Mouse (Mus musculus) liver, adult 2 months (tissue): ENCODE data around the gene Inhbb. TPM values are rescaled to one million over a fixed set of nuclear protein-coding genes. Genes with fewer than 3 reads are reported as not detected.

Experiments used
- DNase-seq: peaks from one replicate; pipeline ENCODE4 v3.0.0-alpha.2; 2011; ENCODE audit warnings: low read depth, low spot score; ENCODE audit errors: extremely low read depth
- H3K27ac ChIP-seq: fragments of 200-500 bp; replicated peaks from 2 replicates; pipeline ENCODE4 v1.5.1; 2012; ENCODE audit warnings: low read depth, mild to moderate bottlenecking, control low read depth, inconsistent platforms, low read length; ENCODE audit not compliant: insufficient read depth
- H3K27me3 ChIP-seq: fragments of 200-500 bp; 2 replicates; pipeline ENCODE4 v1.6.1; 2012; ENCODE audit warnings: mild to moderate bottlenecking, moderate library complexity, low read length, inconsistent platforms; ENCODE audit not compliant: control insufficient read depth, insufficient read depth
- H3K36me3 ChIP-seq: fragments of 200-500 bp; 2 replicates; pipeline ENCODE4 v1.6.1; 2012; ENCODE audit warnings: low read length, inconsistent platforms; ENCODE audit not compliant: control insufficient read depth, insufficient read depth
- H3K4me1 ChIP-seq: fragments of 200-500 bp; 2 replicates; pipeline ENCODE4 v1.6.1; 2011; ENCODE audit warnings: low read length; ENCODE audit not compliant: control insufficient read depth, insufficient read depth
- H3K4me3 ChIP-seq: fragments of 200-500 bp; 2 replicates; pipeline ENCODE4 v1.5.1; 2011; ENCODE audit warnings: low read depth, mild to moderate bottlenecking, control low read depth, low read length, moderate library complexity; ENCODE audit not compliant: insufficient read depth
- H3K79me2 ChIP-seq: fragments of 200-500 bp; 2 replicates; pipeline ENCODE4 v1.6.1; 2012; ENCODE audit warnings: inconsistent platforms, mild to moderate bottlenecking, low read length, moderate library complexity; ENCODE audit not compliant: control insufficient read depth, insufficient read depth
- H3K9ac ChIP-seq: fragments of 200-500 bp; 2 replicates; pipeline ENCODE4 v1.6.1; 2012; ENCODE audit warnings: low read depth, mild to moderate bottlenecking, control low read depth, inconsistent platforms, low read length
- CTCF ChIP-seq: fragments of 200-500 bp; IDR thresholded peaks from 2 replicates; pipeline ENCODE4 v1.5.1; 2011; ENCODE audit warnings: low read depth, low read length, control low read depth
- POLR2A ChIP-seq: fragments of 200-500 bp; IDR thresholded peaks from 2 replicates; pipeline ENCODE4 v1.6.1; 2011; ENCODE audit warnings: low read length, control low read depth; ENCODE audit not compliant: insufficient read depth; ENCODE audit errors: extremely low read depth
- WGBS: fragments of 180-500 bp; shearing (Covaris S2); methylation state at CpG from one replicate; pipeline ENCODE4 v1.1.7; 2018; 5-methylcytosine and 5-hydroxymethylcytosine counted together
- polyA plus RNA-seq: library from polyadenylated mRNA; depleted of rRNA; stranded (reverse); fragments of >200 nt; gene quantifications from 2 replicates; pipeline ENCODE4 v1.2.3, GENCODE M21; 2012; rRNA removed
- total RNA-seq: library from RNA; depleted of rRNA; stranded (reverse); fragments of >200 nt; gene quantifications from 2 replicates; pipeline ENCODE4 v1.2.3, GENCODE M21; 2014; rRNA removed

Gene Inhbb
- total RNA-seq (0.37 and 1.0 TPM in 2 replicates), polyA plus RNA-seq (0.36 and 0.42 TPM in 2 replicates)

DNA sequence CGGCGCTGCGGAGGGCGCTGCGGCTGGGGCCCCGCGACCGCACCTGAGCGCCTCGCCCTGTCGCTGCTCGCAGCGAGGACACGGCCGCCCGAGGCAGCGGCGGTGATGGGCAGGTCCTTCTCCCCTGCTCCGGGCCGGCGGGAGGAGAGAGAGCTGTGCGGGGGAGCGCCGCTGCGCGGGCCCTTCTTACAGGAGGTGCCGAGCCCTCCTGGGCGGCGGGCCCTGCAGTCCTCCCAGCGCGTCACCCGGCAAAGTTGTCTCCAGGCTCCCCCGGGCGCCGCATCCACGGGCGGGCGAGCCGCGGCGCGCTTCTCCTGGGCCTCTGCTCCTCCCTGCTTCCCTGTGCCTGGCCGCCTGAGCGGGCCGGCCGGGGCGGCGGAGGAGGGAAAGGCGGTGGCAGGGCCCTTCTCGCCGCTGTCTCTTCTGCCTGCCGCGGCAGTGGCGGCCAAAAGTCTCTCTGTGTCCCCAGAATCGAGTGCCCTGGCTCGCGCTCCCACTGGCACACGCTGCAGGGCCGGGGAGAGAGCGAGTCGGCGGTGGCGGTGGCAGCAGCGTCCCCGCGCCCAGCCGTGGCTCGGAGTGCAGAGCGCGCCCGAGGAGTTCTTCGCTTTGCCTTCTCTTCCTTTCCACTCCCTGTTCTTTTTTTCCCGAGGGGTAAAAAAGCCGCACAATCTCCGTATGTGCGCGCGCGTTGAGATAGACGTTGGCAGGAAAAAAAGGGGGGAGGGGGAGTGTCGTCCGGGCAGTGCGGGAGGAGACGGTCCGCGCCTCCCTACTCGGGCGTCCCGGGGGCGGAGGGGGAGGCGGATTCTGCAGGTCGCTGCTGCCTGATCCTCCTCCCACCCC, at the start of gene Inhbb:
TSS of gene Inhbb (minus strand) at position 673 of the 846 bp plus-strand sequence.
- Histone ChIP-seq H3K27me3 (peaks cover 23% of the 10 kb centered on the region), H3K79me2 (no peaks in the 10 kb centered on the region), H3K27ac (no peak within 1 kb of the TSS), H3K9ac (peak within 1 kb of the TSS; percentile 76), H3K4me1 (no peaks in the 10 kb centered on the region), H3K4me3 (peak within 1 kb of the TSS; percentile 81), H3K36me3 (no peaks in the 10 kb centered on the region)
- no peak for TF ChIP-seq CTCF
- TF ChIP-seq POLR2A, result no peak
- DNase-seq, result no peak
- under 1% methylated on average over 78 of the region's 92 CpGs for WGBS

- 57% methylated on average over 2 of the region's 2 CpGs for WGBS
- DNase-seq, result peak; percentile 31
Observed at GRCm38 (mm10) chr1:119463386-119463785, 41.3 kb upstream of the Inhbb start.

DNA sequence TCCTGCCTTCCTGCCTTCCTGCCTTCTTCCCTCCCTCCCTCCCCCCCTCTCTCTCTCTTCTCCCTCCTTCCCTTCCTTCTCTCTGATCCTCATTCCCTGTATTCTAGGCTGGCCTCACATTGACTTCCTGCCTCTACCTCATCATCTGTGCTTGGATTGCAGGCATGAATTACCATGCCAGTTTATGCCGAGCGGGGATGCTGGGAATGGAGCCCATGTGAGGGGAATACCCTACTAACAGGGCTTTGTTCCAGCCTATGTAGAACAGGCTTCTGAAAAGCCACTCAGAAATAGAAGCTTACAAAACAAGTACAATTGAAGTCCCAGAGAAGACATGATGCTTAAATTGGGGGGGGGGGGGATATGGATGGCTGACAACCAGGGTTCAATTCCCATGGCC, 38.0 kb upstream of the Inhbb start:
- no peak for DNase-seq
- Histone ChIP-seq H3K4me3 (no peak overlapping the region), H3K4me1 (no peaks in the 10 kb centered on the region), H3K79me2 (no peaks in the 10 kb centered on the region), H3K36me3 (no peaks in the 10 kb centered on the region), H3K9ac (no peak overlapping the region), H3K27me3 (0 out of 2 replicates have a peak, but pooled peaks cover 2% of the 10 kb centered on the region), H3K27ac (no peak overlapping the region)
- TF ChIP-seq POLR2A (no peak), CTCF (no peak)
- WGBS, result 76% methylated on average over 2 of the region's 2 CpGs

More at GRCm38 (mm10) chr1:119463386-119463785, 41.3 kb upstream of the Inhbb start:
- Histone ChIP-seq H3K27me3 (no peaks in the 10 kb centered on the region), H3K4me3 (no peak overlapping the region), H3K79me2 (no peaks in the 10 kb centered on the region), H3K27ac (no peak overlapping the region), H3K36me3 (no peaks in the 10 kb centered on the region), H3K4me1 (no peaks in the 10 kb centered on the region), H3K9ac (no peak overlapping the region)
- peak; percentile 42; the same call in 1 of the 2 replicates for TF ChIP-seq CTCF
- TF ChIP-seq POLR2A, result no peak

DNA sequence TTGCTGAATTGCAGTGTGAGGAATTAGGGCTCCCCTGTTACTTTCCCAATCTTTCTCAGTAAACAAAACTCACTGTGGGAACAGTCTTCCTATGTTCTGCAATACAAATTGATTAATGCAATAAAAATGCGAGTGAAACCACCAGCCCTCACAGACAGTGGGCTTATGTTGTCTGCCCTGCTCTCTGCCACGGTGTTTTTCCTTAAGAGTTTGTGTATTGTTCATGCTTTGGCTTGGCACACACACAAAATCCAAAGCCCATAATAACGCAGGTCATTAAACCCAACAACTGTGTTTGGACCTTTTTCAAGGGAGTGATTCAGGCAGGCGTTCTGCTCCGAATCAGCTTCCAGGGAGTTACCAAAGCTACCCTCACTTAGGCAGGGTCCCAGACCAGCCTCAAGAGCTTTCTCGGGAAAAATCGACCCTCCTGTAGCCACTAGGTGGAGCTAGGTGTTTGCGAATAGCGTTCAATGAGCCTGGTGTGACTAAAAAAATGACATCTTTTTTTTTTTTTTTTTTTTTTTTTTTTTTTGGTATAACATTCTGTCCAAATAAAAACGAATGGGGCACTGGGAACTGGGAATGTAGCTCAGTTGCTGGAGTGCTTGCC, 36.1 kb upstream of the Inhbb start:
- Histone ChIP-seq H3K36me3 (no peaks in the 10 kb centered on the region), H3K79me2 (no peaks in the 10 kb centered on the region), H3K9ac (no peak overlapping the region), H3K27ac (no peak overlapping the region), H3K4me1 (no peaks in the 10 kb centered on the region), H3K27me3 (0 out of 2 replicates have a peak, but pooled peaks cover 2% of the 10 kb centered on the region), H3K4me3 (no peak overlapping the region)
- 8% methylated on average over 10 of the region's 10 CpGs for WGBS
- DNase-seq, result peak; percentile 30
- TF ChIP-seq CTCF, result peak; percentile 64
- no peak for TF ChIP-seq POLR2A

DNA sequence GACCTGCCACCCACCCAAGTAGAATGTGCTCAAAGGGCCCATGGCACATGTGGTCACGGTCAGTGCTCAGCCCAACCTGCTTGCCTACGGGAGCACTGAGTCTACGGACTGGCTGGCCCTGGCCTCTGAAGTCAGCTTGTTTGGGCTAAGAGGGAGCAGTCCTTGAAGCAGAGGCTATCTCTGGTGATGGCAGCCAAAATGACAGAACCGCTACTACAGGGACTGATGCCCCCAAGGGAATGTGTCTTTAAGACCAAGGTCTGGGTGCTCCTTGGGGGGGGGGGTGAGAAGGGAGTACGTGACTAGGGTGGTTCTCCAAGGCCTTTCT, 35.4 kb upstream of the Inhbb start:
- no peak for DNase-seq
- H3K4me3 ChIP-seq, result no peak overlapping the region
- 69% methylated on average over 5 of the region's 5 CpGs for WGBS

More for the DNA sequence above, 35.4 kb upstream of the Inhbb start:
- no peaks in the 10 kb centered on the region for H3K79me2 ChIP-seq
- no peaks in the 10 kb centered on the region for H3K4me1 ChIP-seq
- TF ChIP-seq POLR2A, result no peak
- TF ChIP-seq CTCF, result no peak
- no peak overlapping the region for H3K9ac ChIP-seq
- H3K27me3 ChIP-seq, result 0 out of 2 replicates have a peak, but pooled peaks cover 2% of the 10 kb centered on the region
- H3K27ac ChIP-seq, result no peak overlapping the region
- no peaks in the 10 kb centered on the region for H3K36me3 ChIP-seq
